Mouse (Mus musculus) MEL (cell line): ENCODE data around the gene Hdac6. TPM values are rescaled to one million over a fixed set of nuclear protein-coding genes. Genes with fewer than 3 reads are reported as not detected.

Experiments
- DNase-seq: peaks from one replicate; pipeline ENCODE4 v3.0.0; 2011; ENCODE audit warnings: low read depth, low spot score
- H3K27ac ChIP-seq: 2 replicates; pipeline ENCODE4 v1.5.1; 2012; ENCODE audit warnings: low read depth, mild to moderate bottlenecking, control low read depth, low read length, moderate library complexity; ENCODE audit not compliant: control insufficient read depth
- H3K27me3 ChIP-seq, 2 experiments: fragments of 150-350 bp in 1 of 2; sonication (generic) in 1 of 2; 2 replicates each; pipeline ENCODE4 v1.6.1; 2012; ENCODE audit warnings: low read length in 2 of 2, mild to moderate bottlenecking in 2 of 2, improper control_type of control experiment in 1 of 2, moderate library complexity in 1 of 2; ENCODE audit not compliant: insufficient read depth in 2 of 2, control insufficient read depth in 1 of 2
- H3K36me3 ChIP-seq, 2 experiments: 2 replicates each; pipeline ENCODE4 v1.6.1; 2012 to 2014; ENCODE audit warnings: low read length in 2 of 2, improper control_type of control experiment in 1 of 2, inconsistent platforms in 1 of 2, mild to moderate bottlenecking in 1 of 2; ENCODE audit not compliant: insufficient read depth in 2 of 2, control insufficient read depth in 1 of 2
- H3K4me1 ChIP-seq, 2 experiments: fragments of 150-350 bp in 1 of 2; sonication (generic) in 1 of 2; 2 replicates each; pipeline ENCODE4 v1.6.1; 2012; ENCODE audit warnings: low read length in 2 of 2, improper control_type of control experiment in 1 of 2, mild to moderate bottlenecking in 1 of 2; ENCODE audit not compliant: insufficient read depth in 2 of 2, control insufficient read depth in 1 of 2
- H3K4me3 ChIP-seq, 2 experiments: fragments of 150-350 bp in 1 of 2; sonication (generic) in 1 of 2; 2 replicates each; pipeline ENCODE4 v1.5.1; 2012; ENCODE audit warnings: low read depth in 2 of 2, low read length in 2 of 2, mild to moderate bottlenecking in 2 of 2, moderate library complexity in 2 of 2, control low read depth in 1 of 2, improper control_type of control experiment in 1 of 2; ENCODE audit not compliant: control insufficient read depth in 1 of 2, insufficient read depth in 1 of 2
- H3K79me2 ChIP-seq: 2 replicates; pipeline ENCODE4 v1.6.1; 2012; ENCODE audit warnings: mild to moderate bottlenecking, low read length, moderate library complexity; ENCODE audit not compliant: control insufficient read depth, poor library complexity, insufficient read depth
- H3K9ac ChIP-seq: 2 replicates; pipeline ENCODE4 v1.6.1; 2012; ENCODE audit warnings: low read depth, mild to moderate bottlenecking, control low read depth, low read length, moderate library complexity; ENCODE audit not compliant: control insufficient read depth, poor library complexity, severe bottlenecking
- H3K9me3 ChIP-seq: fragments of 150-350 bp; sonication (generic); replicated peaks from 2 replicates; pipeline ENCODE4 v1.6.1; 2012; ENCODE audit warnings: mild to moderate bottlenecking, low read length, improper control_type of control experiment, moderate library complexity; ENCODE audit not compliant: insufficient read depth
- CHD2 ChIP-seq: IDR thresholded peaks from 2 replicates; pipeline ENCODE4 v1.6.1; 2011; ENCODE audit warnings: low read length, improper control_type of control experiment
- CTCF ChIP-seq, 3 experiments: IDR thresholded peaks in 2 of 3; conservative IDR thresholded peaks in 1 of 3; 2 replicates each; pipeline ENCODE4 v1.5.1; 2011 to 2012; ENCODE audit warnings: low read length in 3 of 3, low read depth in 2 of 3, mild to moderate bottlenecking in 2 of 3, improper control_type of control experiment in 1 of 3, inconsistent platforms in 1 of 3, mixed read lengths in 1 of 3, moderate library complexity in 1 of 3; ENCODE audit not compliant: control insufficient read depth in 1 of 3, insufficient read depth in 1 of 3, poor library complexity in 1 of 3, severe bottlenecking in 1 of 3
- E2F4 ChIP-seq: IDR thresholded peaks from 2 replicates; pipeline ENCODE4 v1.6.1; 2011; ENCODE audit warnings: low read depth, low read length, improper control_type of control experiment, borderline replicate concordance
- EP300 ChIP-seq, 2 experiments: IDR thresholded peaks; 2 replicates each; pipeline ENCODE4 v1.6.1; 2011; ENCODE audit warnings: improper control_type of control experiment in 2 of 2, low read length in 2 of 2, low read depth in 1 of 2, mild to moderate bottlenecking in 1 of 2
- GATA1 ChIP-seq: IDR thresholded peaks from 2 replicates; pipeline ENCODE4 v1.6.1; 2011; ENCODE audit warnings: low read depth, low read length, improper control_type of control experiment
- HCFC1 ChIP-seq: IDR thresholded peaks from 2 replicates; pipeline ENCODE4 v1.6.1; 2012; ENCODE audit warnings: low read depth, mild to moderate bottlenecking, inconsistent platforms, low read length, improper control_type of control experiment, moderate library complexity
- JUND ChIP-seq: IDR thresholded peaks from 2 replicates; pipeline ENCODE4 v1.6.1; 2011; ENCODE audit warnings: low read depth, mild to moderate bottlenecking, improper control_type of control experiment, low read length
- KAT2A ChIP-seq: conservative IDR thresholded peaks from 2 replicates; pipeline ENCODE4 v1.6.1; 2012; ENCODE audit warnings: low read depth, low read length, improper control_type of control experiment, inconsistent platforms
- MAX ChIP-seq: IDR thresholded peaks from 2 replicates; pipeline ENCODE4 v1.6.1; 2011; ENCODE audit warnings: low read length, improper control_type of control experiment
- MYB ChIP-seq: IDR thresholded peaks from 2 replicates; pipeline ENCODE4 v1.6.1; 2011; ENCODE audit warnings: mild to moderate bottlenecking, low read depth, low read length, improper control_type of control experiment
- NELFE ChIP-seq: IDR thresholded peaks from 2 replicates; pipeline ENCODE4 v1.6.1; 2011; ENCODE audit warnings: low read depth, low read length, improper control_type of control experiment
- NRF1 ChIP-seq: IDR thresholded peaks from 2 replicates; pipeline ENCODE4 v1.6.1; 2014; ENCODE audit warnings: low read depth, mild to moderate bottlenecking, inconsistent platforms, low read length, improper control_type of control experiment, moderate library complexity; ENCODE audit not compliant: poor library complexity, insufficient read depth, severe bottlenecking
- POLR2A ChIP-seq, 2 experiments: IDR thresholded peaks; 2 replicates each; pipeline ENCODE4 v1.6.1; 2011 to 2012; ENCODE audit warnings: low read length in 2 of 2, mild to moderate bottlenecking in 2 of 2, control low read depth in 1 of 2, improper control_type of control experiment in 1 of 2, low read depth in 1 of 2, moderate library complexity in 1 of 2; ENCODE audit not compliant: control insufficient read depth in 1 of 2, insufficient read depth in 1 of 2, poor library complexity in 1 of 2
- POLR2AphosphoS2 ChIP-seq: IDR thresholded peaks from 2 replicates; pipeline ENCODE4 v1.6.1; 2011; ENCODE audit warnings: low read length, improper control_type of control experiment
- POLR2AphosphoS5 ChIP-seq: IDR thresholded peaks from 2 replicates; pipeline ENCODE4 v1.6.1; 2012; ENCODE audit warnings: low read depth, borderline replicate concordance, mild to moderate bottlenecking, inconsistent platforms, low read length, moderate library complexity, mixed read lengths
- RCOR1 ChIP-seq: IDR thresholded peaks from 2 replicates; pipeline ENCODE4 v1.6.1; 2012; ENCODE audit warnings: low read depth, mild to moderate bottlenecking, inconsistent platforms, low read length, improper control_type of control experiment
- SIN3A ChIP-seq: IDR thresholded peaks from 2 replicates; pipeline ENCODE4 v1.6.1; 2012; ENCODE audit warnings: low read length, improper control_type of control experiment, inconsistent platforms
- SMC3 ChIP-seq: IDR thresholded peaks from 2 replicates; pipeline ENCODE4 v1.6.1; 2011; ENCODE audit warnings: low read depth, low read length, improper control_type of control experiment
- TAL1 ChIP-seq: IDR thresholded peaks from 2 replicates; pipeline ENCODE4 v1.6.1; 2012; ENCODE audit warnings: mild to moderate bottlenecking, inconsistent platforms, low read length, moderate library complexity, mixed read lengths
- TBP ChIP-seq: IDR thresholded peaks from 2 replicates; pipeline ENCODE4 v1.8.0; 2011; ENCODE audit warnings: low read depth, low read length, improper control_type of control experiment
- UBTF ChIP-seq: IDR thresholded peaks from 2 replicates; pipeline ENCODE4 v1.6.1; 2012; ENCODE audit warnings: low read depth, mild to moderate bottlenecking, inconsistent platforms, low read length, improper control_type of control experiment, moderate library complexity, borderline replicate concordance; ENCODE audit not compliant: insufficient read depth
- USF1 ChIP-seq: IDR thresholded peaks from 2 replicates; pipeline ENCODE4 v1.6.1; 2014; ENCODE audit warnings: low read depth, mild to moderate bottlenecking, inconsistent platforms, low read length, improper control_type of control experiment, moderate library complexity
- ZC3H11A ChIP-seq: IDR thresholded peaks from 2 replicates; pipeline ENCODE4 v1.6.1; 2012; ENCODE audit warnings: low read depth, mild to moderate bottlenecking, inconsistent platforms, low read length, improper control_type of control experiment
- ZKSCAN1 ChIP-seq: IDR thresholded peaks from 2 replicates; pipeline ENCODE4 v1.6.1; 2012; ENCODE audit warnings: low read depth, mild to moderate bottlenecking, inconsistent platforms, low read length, improper control_type of control experiment, moderate library complexity
- ZMIZ1 ChIP-seq: IDR thresholded peaks from 2 replicates; pipeline ENCODE4 v1.6.1; 2012; ENCODE audit warnings: low read depth, mild to moderate bottlenecking, inconsistent platforms, low read length, improper control_type of control experiment, moderate library complexity
- polyA plus RNA-seq, 2 experiments: library from polyadenylated mRNA; stranded (reverse) in 1 of 2; unstranded in 1 of 2; fragments of >175 nt in 1 of 2; fragments of >200 nt in 1 of 2; gene quantifications; 2 replicates each; pipeline versions ENCODE4 v1.2.1 to v1.2.4; 2012; ENCODE audit warnings: low replicate concordance in 2 of 2, low read depth in 1 of 2; ENCODE audit not compliant: insufficient read length in 2 of 2, insufficient read depth in 1 of 2, missing spikeins in 1 of 2
- total RNA-seq: library from RNA; depleted of rRNA; stranded (reverse); fragments of 300-350 nt; gene quantifications from 2 replicates; pipeline ENCODE4 v1.2.3, GENCODE M21; 2012

The Hdac6 gene
- total and polyA plus RNA-seq, 3 experiments = 6.3 to 19.7 TPM; not detected in 1

- TF ChIP-seq USF1 (no peak), EP300 (IDR thresholded peaks at IDR 0.05; ENCODE audit: low read depth in 1 of 2, low read length in 2 of 2) (peak; percentile 15 to 16; a peak in 1 of 4 replicates), NELFE (peak; percentile 85), ZC3H11A (no peak; the same call in 1 of the 2 replicates), NRF1 (peak; percentile 64)
- TF ChIP-seq, all 39 proteins: peak for 20
Measured at GRCm38 (mm10) chrX:7898880-7899874, 48.5 kb downstream of the Hdac6 start, which contains the start of the genes Pqbp1 and Timm17b (continued).

GRCm38 (mm10) chrX:7898211-7898610, 49.5 kb downstream of the Hdac6 start:
- no peaks in the 10 kb centered on the region for H3K27me3 ChIP-seq
- 0 out of 2 replicates have a peak, but pooled peaks have one; percentile 4 for TF ChIP-seq SMC3
- no peak for TF ChIP-seq E2F4
- H3K79me2 ChIP-seq = peaks cover 9% of the 10 kb centered on the region
- H3K9me3 ChIP-seq = no peaks in the 10 kb centered on the region
- H3K27ac ChIP-seq = peak overlapping the region; percentile 94
- DNase-seq = peak; percentile 71
- H3K9ac ChIP-seq = peak overlapping the region; percentile 79
- H3K4me3 ChIP-seq = peak overlapping the region; percentile 74 to 77
- H3K36me3 ChIP-seq = peaks cover 1 to 8% of the 10 kb centered on the region in 2 experiments; a peak in 3 of 4 replicates
- peaks cover 2 to 9% of the 10 kb centered on the region in 2 experiments; a peak in 3 of 4 replicates for H3K4me1 ChIP-seq

GRCm38 (mm10) chrX:7883841-7884567, 63.7 kb downstream of the Hdac6 start, which contains the start of gene Slc35a2:
TSS of gene Slc35a2 (plus strand) at chrX:7884028.
- peak; percentile 93 for DNase-seq
- Histone ChIP-seq H3K27ac (peak within 1 kb of the TSS; percentile 78), H3K79me2 (peaks cover 8% of the 10 kb centered on the region), H3K27me3 (no peaks in the 10 kb centered on the region), H3K4me1 (peaks cover 5 to 11% of the 10 kb centered on the region in 2 experiments), H3K36me3 (peaks cover 3 to 8% of the 10 kb centered on the region in 2 experiments; a peak in 3 of 4 replicates), H3K9ac (peak within 1 kb of the TSS; percentile 80), H3K9me3 (no peaks in the 10 kb centered on the region), H3K4me3 (peak within 1 kb of the TSS; percentile 89 to 94)
- TF ChIP-seq UBTF = no peak
- TF ChIP-seq POLR2AphosphoS5 = no peak
- TF ChIP-seq POLR2A (IDR thresholded peaks at IDR 0.05; ENCODE audit: control insufficient read depth in 1 of 2, insufficient read depth in 1 of 2, low read depth in 1 of 2, low read length in 2 of 2, poor library complexity in 1 of 2) = peak; percentile 63 to 78; a peak in 3 of 4 replicates
- TF ChIP-seq SIN3A = peak; percentile 95
- TF ChIP-seq MAX = no peak
- TF ChIP-seq ZC3H11A = no peak
- TF ChIP-seq NELFE = peak; percentile 73
- no peak for TF ChIP-seq GATA1
- no peak for TF ChIP-seq USF1
- no peak for TF ChIP-seq CHD2
- no peak for TF ChIP-seq JUND
- TF ChIP-seq CTCF (IDR thresholded peaks at IDR 0.05 in 2 of 3, conservative IDR thresholded peaks at IDR 0.05 in 1 of 3; ENCODE audit: control insufficient read depth in 1 of 3, insufficient read depth in 1 of 3, low read depth in 2 of 3, low read length in 3 of 3, poor library complexity in 1 of 3, severe bottlenecking in 1 of 3) = peak in 1 of 3 experiments; percentile 14; a peak in 1 of 6 replicates
- TF ChIP-seq TAL1 = no peak
- no peak for TF ChIP-seq RCOR1
- TF ChIP-seq ZKSCAN1 = no peak
- no peak for TF ChIP-seq MYB
- no peak for TF ChIP-seq NRF1
- TF ChIP-seq E2F4 = no peak
- no peak for TF ChIP-seq KAT2A
- no peak; the same call in 1 of the 2 replicates for TF ChIP-seq ZMIZ1
- TF ChIP-seq POLR2AphosphoS2 = peak; percentile 73
- TF ChIP-seq HCFC1 = peak; percentile 83
- TF ChIP-seq TBP = no peak
